Mouse (Mus musculus) T-helper 17 cell (primary cell): Measurements from ENCODE around the gene Calu.

ENCODE experiments used
- in situ Hi-C, 2 experiments: fragments of 300-600 bp; cut with MboI, MseI; formaldehyde crosslinking; loops; 1 replicate in 1 of 2; 2 replicates in 1 of 2; pipeline ENCODE4 v1.15.1; 2025; ENCODE audit warnings: high pct_unique_total_duplicates in 2 of 2

The Calu gene

DNA sequence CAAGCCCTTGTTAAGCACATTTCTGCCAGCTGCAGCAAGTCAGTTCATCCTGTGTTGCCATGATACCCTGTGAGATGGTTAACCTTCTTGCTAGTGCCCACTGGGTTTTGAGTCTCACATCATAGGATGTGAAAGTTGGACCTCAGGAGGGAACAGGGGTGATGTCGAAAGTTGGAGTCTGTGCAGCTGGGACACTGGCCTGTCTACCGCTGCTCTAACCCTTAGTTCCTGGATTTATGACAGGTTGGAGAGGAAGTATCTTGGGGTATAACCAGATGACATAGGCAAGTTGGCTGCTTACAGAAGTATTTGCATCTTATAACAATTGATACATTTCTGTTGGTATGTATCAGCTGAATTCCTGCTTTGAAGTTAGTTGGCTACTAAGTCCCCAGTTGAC lies 72.7 kb downstream of the Calu start:
- in situ Hi-C loops: no loop called here

DNA sequence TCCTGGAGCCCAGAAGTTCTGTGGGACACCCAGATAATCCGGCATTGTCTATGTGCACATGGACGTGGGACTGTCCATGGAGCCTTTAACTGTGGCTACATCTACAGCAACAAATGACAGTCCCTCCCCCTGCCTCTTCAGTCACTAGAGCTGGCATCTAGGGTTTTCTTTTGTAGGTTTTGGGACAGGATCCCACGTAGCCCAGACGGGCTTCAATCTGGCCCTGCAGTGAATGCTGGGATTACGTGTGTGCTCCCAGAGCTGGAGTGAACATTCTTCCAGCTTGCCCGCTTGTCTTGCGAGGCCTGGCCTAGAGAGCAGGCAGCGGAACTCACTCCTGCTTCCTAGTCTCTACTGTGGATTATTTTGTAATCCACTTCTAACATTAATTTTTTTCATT lies 77.2 kb downstream of the Calu start:
- in situ Hi-C loops: no loop called here

DNA sequence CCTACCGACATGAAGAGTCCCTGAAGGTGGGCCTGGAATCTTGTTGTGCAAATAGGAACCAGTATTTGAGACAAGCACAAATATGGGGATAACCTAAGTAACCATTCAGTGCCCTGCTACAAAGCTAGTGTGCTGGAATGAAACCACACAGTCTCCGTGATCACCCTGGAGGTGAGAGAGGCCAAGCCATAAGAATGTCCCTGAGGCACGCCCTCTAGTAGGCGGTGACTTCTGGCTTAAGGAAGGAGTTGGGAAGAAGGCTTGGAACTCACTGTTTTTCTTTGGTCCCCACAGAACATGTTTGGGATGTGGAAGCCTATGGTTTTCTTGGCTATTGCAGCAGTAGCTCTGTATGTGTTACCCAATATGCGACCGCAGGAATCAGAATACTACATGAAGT lies 78.5 kb downstream of the Calu start:
- in situ Hi-C loops: no loop called here
